Mouse (Mus musculus): ENCODE measurements around the gene Aldh16a1. TPM values are rescaled to one million over a fixed set of nuclear protein-coding genes. Genes with fewer than 3 reads are reported as not detected.

Gene Aldh16a1
- total and polyA plus RNA-seq, 2 experiments = 33.3 to 162 TPM

DNA sequence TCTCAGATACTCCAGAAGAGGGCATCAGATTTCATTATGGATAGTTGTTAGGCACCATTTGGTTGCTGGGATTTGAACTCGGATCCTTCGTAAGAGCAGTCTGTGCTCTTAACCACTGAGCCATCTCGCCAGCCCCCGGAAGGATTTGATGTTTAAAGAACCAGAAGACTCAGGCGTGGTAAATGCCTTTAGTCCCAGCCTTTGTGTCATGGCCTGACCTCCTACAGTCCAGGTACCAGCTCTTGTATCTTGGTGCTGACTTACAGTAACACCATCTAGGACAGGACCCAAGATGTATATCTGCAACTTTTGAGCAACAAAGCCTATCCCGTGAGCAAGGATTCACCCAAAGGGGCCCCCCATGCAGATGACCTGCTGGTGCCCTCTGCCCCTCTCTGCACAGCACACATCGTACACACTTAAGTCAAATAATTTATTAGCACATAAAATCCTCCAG lies 29.2 kb downstream of the Aldh16a1 start:
- peak; percentile 39 for DNase-seq (ENCODE audit: extremely low read depth, low read depth, low spot score)
- H3K4me1 ChIP-seq (ENCODE audit: control insufficient read depth, insufficient read depth, low read length) = peaks cover 30% of the 10 kb centered on the region
- no peaks in the 10 kb centered on the region for H3K27me3 ChIP-seq (ENCODE audit: control insufficient read depth, insufficient read depth, low read length)
- WGBS = 60% methylated on average over 7 of the region's 7 CpGs
- no peak overlapping the region for H3K4me3 ChIP-seq (ENCODE audit: insufficient read depth, low read depth, low read length)
- H3K36me3 ChIP-seq (ENCODE audit: control insufficient read depth, insufficient read depth, low read length) = peaks cover 30% of the 10 kb centered on the region; the same call in 1 of the 2 replicates
- H3K9ac ChIP-seq (ENCODE audit: low read depth, low read length) = no peak overlapping the region
- TF ChIP-seq CTCF (IDR thresholded peaks at IDR 0.05; ENCODE audit: low read depth, low read length) (no peak), POLR2A (IDR thresholded peaks at IDR 0.05; ENCODE audit: extremely low read depth, insufficient read depth, low read length) (no peak)
- peaks cover 11% of the 10 kb centered on the region; the same call in 1 of the 2 replicates for H3K79me2 ChIP-seq (ENCODE audit: control insufficient read depth, insufficient read depth, low read length)
- H3K27ac ChIP-seq (replicated peaks; ENCODE audit: insufficient read depth, low read depth, low read length) = no peak overlapping the region; the same call in 1 of the 2 replicates

DNA sequence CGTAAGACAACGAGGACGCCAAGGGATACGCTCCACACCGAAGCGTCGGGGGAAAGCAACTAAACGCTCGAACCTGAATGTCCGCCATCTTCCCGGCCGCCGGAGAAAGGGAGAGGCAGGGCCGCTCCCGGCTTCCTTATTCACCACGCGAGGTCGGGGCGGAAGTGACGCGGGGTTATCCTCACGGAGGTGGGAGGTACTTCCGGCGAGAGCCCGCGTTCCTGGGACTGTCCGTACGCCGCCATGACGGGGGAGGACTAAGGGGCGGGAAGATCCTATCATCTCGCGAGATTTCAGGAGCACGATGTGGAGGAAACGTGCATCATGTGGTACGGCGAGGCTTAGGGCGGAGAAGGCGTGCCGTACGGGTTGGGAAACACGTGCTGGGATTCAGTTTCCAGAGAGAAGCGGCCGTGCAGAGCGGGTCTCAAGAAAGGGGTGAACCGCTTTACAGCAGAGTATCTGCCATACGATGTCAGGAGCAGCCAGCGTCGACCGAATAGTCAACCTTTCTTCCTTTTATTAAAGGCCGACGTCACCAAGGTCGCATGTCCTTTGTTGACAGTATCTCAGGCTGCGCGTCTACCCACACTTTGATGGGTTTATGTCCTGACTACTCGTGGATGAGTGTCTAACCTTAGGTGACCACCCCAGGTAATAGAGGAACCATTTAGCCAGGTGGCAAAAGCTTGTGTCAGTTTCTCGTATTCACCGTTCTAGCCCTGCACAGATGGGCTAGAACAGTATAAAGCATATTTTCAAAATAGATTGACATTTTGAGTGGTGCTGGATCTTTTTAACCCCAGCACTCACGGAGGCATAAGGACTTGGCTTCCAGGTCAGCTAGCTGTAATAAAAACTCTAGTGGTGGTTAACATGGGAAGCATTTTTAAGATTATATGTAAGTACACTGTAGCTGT lies 29.9 kb downstream of the Aldh16a1 start, which contains the start of gene Rps11:
Gene Rps11, minus strand, starts transcription at position 216 of the 920 bp plus-strand sequence.
- DNase-seq (ENCODE audit: extremely low read depth, low read depth, low spot score) = peak; percentile 96
- H3K4me3 ChIP-seq (ENCODE audit: insufficient read depth, low read depth, low read length) = peak within 1 kb of the TSS; percentile 79
- TF ChIP-seq CTCF (IDR thresholded peaks at IDR 0.05; ENCODE audit: low read depth, low read length) (no peak), POLR2A (IDR thresholded peaks at IDR 0.05; ENCODE audit: extremely low read depth, insufficient read depth, low read length) (peak; percentile 63; the same call in 1 of the 2 replicates)
- H3K9ac ChIP-seq (ENCODE audit: low read depth, low read length) = peak within 1 kb of the TSS; percentile 85
- 3% methylated on average over 59 of the region's 59 CpGs for WGBS
- peaks cover 26% of the 10 kb centered on the region for H3K4me1 ChIP-seq (ENCODE audit: control insufficient read depth, insufficient read depth, low read length)
- peaks cover 11% of the 10 kb centered on the region; the same call in 1 of the 2 replicates for H3K79me2 ChIP-seq (ENCODE audit: control insufficient read depth, insufficient read depth, low read length)
- H3K27me3 ChIP-seq (ENCODE audit: control insufficient read depth, insufficient read depth, low read length) = no peaks in the 10 kb centered on the region
- peaks cover 30% of the 10 kb centered on the region; the same call in 1 of the 2 replicates for H3K36me3 ChIP-seq (ENCODE audit: control insufficient read depth, insufficient read depth, low read length)
- peak within 1 kb of the TSS; percentile 75 for H3K27ac ChIP-seq (replicated peaks; ENCODE audit: insufficient read depth, low read depth, low read length)

DNA sequence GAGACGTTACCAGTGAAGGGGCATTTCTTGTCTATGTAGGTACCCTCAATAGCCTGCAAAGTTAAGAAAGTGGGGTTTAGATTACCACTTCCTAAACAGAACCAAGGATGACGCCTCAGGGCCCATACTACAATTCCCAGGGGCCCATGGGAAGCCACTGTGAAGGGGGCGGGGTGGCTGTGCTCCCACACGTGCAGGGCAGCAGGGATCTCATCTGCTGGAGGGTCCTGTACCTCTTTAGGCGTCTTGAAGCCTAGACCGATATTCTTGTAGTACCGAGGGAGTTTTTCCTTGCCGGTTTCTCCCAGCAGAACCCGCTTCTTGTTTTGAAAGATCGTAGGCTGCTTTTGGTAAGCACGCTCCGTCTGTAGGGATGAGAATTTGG lies 31.2 kb downstream of the Aldh16a1 start:
- Histone ChIP-seq H3K27me3 (ENCODE audit: control insufficient read depth, insufficient read depth, low read length) (no peaks in the 10 kb centered on the region), H3K4me1 (ENCODE audit: control insufficient read depth, insufficient read depth, low read length) (peaks cover 26% of the 10 kb centered on the region), H3K9ac (ENCODE audit: low read depth, low read length) (peak overlapping the region; percentile 85), H3K4me3 (ENCODE audit: insufficient read depth, low read depth, low read length) (peak overlapping the region; percentile 79), H3K79me2 (ENCODE audit: control insufficient read depth, insufficient read depth, low read length) (peaks cover 7% of the 10 kb centered on the region; the same call in 1 of the 2 replicates), H3K36me3 (ENCODE audit: control insufficient read depth, insufficient read depth, low read length) (peaks cover 30% of the 10 kb centered on the region; the same call in 1 of the 2 replicates), H3K27ac (replicated peaks; ENCODE audit: insufficient read depth, low read depth, low read length) (no peak overlapping the region)
- 18% methylated on average over 12 of the region's 12 CpGs for WGBS
- TF ChIP-seq POLR2A (IDR thresholded peaks at IDR 0.05; ENCODE audit: extremely low read depth, insufficient read depth, low read length) (no peak), CTCF (IDR thresholded peaks at IDR 0.05; ENCODE audit: low read depth, low read length) (no peak)
- DNase-seq (ENCODE audit: extremely low read depth, low read depth, low spot score) = no peak

DNA sequence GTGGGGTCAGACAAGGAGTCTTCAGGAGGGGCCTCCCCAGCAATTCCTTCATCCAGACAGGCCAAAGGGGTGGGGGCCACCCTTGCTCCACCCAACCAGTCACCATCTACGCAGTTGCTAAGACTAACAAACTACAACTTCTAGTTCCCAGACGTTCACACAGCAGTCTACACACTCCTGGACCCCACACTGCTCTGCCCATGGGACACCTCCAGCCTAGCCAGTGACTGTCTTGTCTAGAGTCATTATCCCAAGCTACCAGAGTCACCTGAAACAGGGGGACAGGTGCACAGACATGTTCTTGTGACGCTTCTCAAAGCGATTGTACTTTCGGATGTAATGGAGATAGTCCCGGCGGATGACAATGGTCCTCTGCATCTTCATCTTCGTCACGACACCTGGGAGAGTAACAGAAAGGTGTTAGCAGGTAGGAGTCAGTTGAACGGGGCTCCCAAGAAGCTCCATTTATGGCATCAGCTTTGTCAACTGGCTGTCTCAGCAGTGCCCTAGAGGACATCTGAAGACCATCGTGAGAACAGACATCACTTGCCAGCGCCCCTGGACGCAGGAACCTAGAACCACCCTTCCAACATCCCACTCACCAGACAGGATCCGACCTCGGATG lies 31.7 kb downstream of the Aldh16a1 start:
- TF ChIP-seq POLR2A (IDR thresholded peaks at IDR 0.05; ENCODE audit: extremely low read depth, insufficient read depth, low read length) (no peak), CTCF (IDR thresholded peaks at IDR 0.05; ENCODE audit: low read depth, low read length) (no peak)
- DNase-seq (ENCODE audit: extremely low read depth, low read depth, low spot score) = no peak
- Histone ChIP-seq H3K27ac (replicated peaks; ENCODE audit: insufficient read depth, low read depth, low read length) (no peak overlapping the region), H3K9ac (ENCODE audit: low read depth, low read length) (no peak overlapping the region), H3K4me3 (ENCODE audit: insufficient read depth, low read depth, low read length) (no peak overlapping the region), H3K79me2 (ENCODE audit: control insufficient read depth, insufficient read depth, low read length) (peaks cover 3% of the 10 kb centered on the region; the same call in 1 of the 2 replicates), H3K4me1 (ENCODE audit: control insufficient read depth, insufficient read depth, low read length) (peaks cover 26% of the 10 kb centered on the region), H3K27me3 (ENCODE audit: control insufficient read depth, insufficient read depth, low read length) (no peaks in the 10 kb centered on the region), H3K36me3 (ENCODE audit: control insufficient read depth, insufficient read depth, low read length) (peaks cover 30% of the 10 kb centered on the region; the same call in 1 of the 2 replicates)
- 79% methylated on average over 15 of the region's 15 CpGs for WGBS

DNA sequence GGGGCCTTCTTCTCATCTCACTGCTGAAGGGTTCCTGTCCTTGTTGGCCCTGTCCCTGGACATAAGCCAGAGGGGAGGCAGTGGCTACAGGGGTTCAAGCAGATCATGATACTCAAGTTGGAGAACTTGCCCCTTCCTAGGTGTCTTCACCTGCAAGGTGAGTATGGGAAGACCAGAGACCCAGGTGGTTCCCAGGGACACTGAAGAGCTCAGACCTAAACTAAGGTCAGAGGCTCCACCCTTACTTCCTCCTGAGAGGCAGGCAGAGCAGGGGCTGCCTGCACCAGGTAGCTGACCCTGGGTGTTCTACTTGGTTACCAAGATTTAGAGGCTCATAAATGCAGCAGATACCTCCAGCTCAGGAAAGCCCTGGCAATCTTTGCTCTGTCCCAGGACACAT lies 32.4 kb downstream of the Aldh16a1 start:
- no peak overlapping the region for H3K4me3 ChIP-seq (ENCODE audit: insufficient read depth, low read depth, low read length)
- H3K9ac ChIP-seq (ENCODE audit: low read depth, low read length) = no peak overlapping the region
- no peak for DNase-seq (ENCODE audit: extremely low read depth, low read depth, low spot score)
- H3K36me3 ChIP-seq (ENCODE audit: control insufficient read depth, insufficient read depth, low read length) = peaks cover 25% of the 10 kb centered on the region; the same call in 1 of the 2 replicates
- H3K27ac ChIP-seq (replicated peaks; ENCODE audit: insufficient read depth, low read depth, low read length) = peak overlapping the region; percentile 10; the same call in 1 of the 2 replicates
- peaks cover 21% of the 10 kb centered on the region for H3K4me1 ChIP-seq (ENCODE audit: control insufficient read depth, insufficient read depth, low read length)
- TF ChIP-seq CTCF (IDR thresholded peaks at IDR 0.05; ENCODE audit: low read depth, low read length) (no peak), POLR2A (IDR thresholded peaks at IDR 0.05; ENCODE audit: extremely low read depth, insufficient read depth, low read length) (no peak)
- no peaks in the 10 kb centered on the region; the same call in 1 of the 2 replicates for H3K79me2 ChIP-seq (ENCODE audit: control insufficient read depth, insufficient read depth, low read length)
- no peaks in the 10 kb centered on the region for H3K27me3 ChIP-seq (ENCODE audit: control insufficient read depth, insufficient read depth, low read length)
